Mouse (Mus musculus) intestine, postnatal 0 days (tissue): Measurements from ENCODE around the gene Gm5901. TPM values are rescaled to one million over a fixed set of nuclear protein-coding genes. Genes with fewer than 3 reads are reported as not detected.

Experiments
- ATAC-seq: fragments of 200-750 bp; cut with Nextera tagmentation; 2 replicates; pipeline ENCODE4 v1.8.0; 2017; ENCODE audit warnings: mild to moderate bottlenecking, moderate TSS enrichment, moderate library complexity
- H3K27ac ChIP-seq: fragments of 300-500 bp; sonication (generic); 2 replicates; pipeline ENCODE4 v1.5.1; 2014; ENCODE audit warnings: mild to moderate bottlenecking, low read depth, low read length, moderate library complexity
- H3K27me3 ChIP-seq: fragments of 300-500 bp; sonication (generic); replicated peaks from 2 replicates; pipeline ENCODE4 v1.6.1; 2014; ENCODE audit warnings: low read length, mixed read lengths; ENCODE audit not compliant: control insufficient read depth, insufficient read depth
- H3K36me3 ChIP-seq: fragments of 300-500 bp; sonication (generic); 2 replicates; pipeline ENCODE4 v1.6.1; 2014; ENCODE audit warnings: mild to moderate bottlenecking, moderate library complexity; ENCODE audit not compliant: control insufficient read depth, insufficient read depth
- H3K4me1 ChIP-seq: fragments of 300-500 bp; sonication (generic); replicated peaks from 2 replicates; pipeline ENCODE4 v1.6.1; 2014; ENCODE audit warnings: antibody characterized with exemption, low read length, mixed read lengths; ENCODE audit not compliant: control insufficient read depth, insufficient read depth
- H3K4me2 ChIP-seq: fragments of 300-500 bp; sonication (generic); replicated peaks from 2 replicates; pipeline ENCODE4 v1.6.1; 2014; ENCODE audit warnings: low read depth, mild to moderate bottlenecking, moderate library complexity
- H3K4me3 ChIP-seq: fragments of 300-500 bp; sonication (generic); 2 replicates; pipeline ENCODE4 v1.5.1; 2014; ENCODE audit warnings: low read depth, low read length
- H3K9ac ChIP-seq: fragments of 300-500 bp; sonication (generic); 2 replicates; pipeline ENCODE4 v1.6.1; 2014; ENCODE audit warnings: mild to moderate bottlenecking, low read depth, low read length
- H3K9me3 ChIP-seq: fragments of 300-500 bp; sonication (generic); 2 replicates; pipeline ENCODE4 v1.6.1; 2016; ENCODE audit warnings: mixed run types; ENCODE audit not compliant: control insufficient read depth
- CTCF ChIP-seq: sonication (generic); IDR thresholded peaks from 2 replicates; pipeline ENCODE4 v1.5.1; 2016; ENCODE audit warnings: low read depth, mild to moderate bottlenecking, control low read depth, antibody characterized with exemption, moderate library complexity
- WGBS: fragments of 180-500 bp; shearing (Covaris S2); extraction: QIAGEN DNeasy Blood & Tissue Kit; methylation state at CpG from one replicate; pipeline ENCODE4 v1.1.7; 2014; 5-methylcytosine and 5-hydroxymethylcytosine counted together
- polyA plus RNA-seq: library from polyadenylated mRNA; unstranded; fragments of >200 nt; fragmentation: Nextera tagmentation; extraction: Ambion mirVana; gene quantifications from 2 replicates; pipeline ENCODE4 v1.2.1, GENCODE M21; 2015

Gm5901 gene
- polyA plus RNA-seq, 1 experiment from 2014 or later: not detected

DNA sequence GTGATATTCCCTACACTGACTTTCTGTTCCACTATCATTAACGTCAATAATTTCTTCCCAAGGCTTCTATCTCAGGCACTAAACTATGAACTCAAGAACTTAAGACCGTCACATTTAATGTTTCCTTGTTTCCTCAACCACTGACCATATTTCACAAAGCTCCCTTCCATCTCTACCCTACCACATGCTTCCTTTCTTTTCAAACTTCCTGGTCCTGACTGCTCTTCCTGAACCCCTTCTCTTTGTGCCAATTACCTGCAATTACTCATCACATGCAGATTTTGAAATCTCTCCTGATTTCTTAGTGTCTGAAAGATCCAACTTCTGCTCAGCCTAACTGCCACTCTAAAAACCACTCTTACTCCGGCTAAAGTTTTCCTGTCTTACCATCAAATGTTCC lies 5.5 kb downstream of the Gm5901 start:
- H3K4me3 ChIP-seq: no peak overlapping the region
- no peaks in the 10 kb centered on the region for H3K4me1 ChIP-seq
- no peak for ATAC-seq
- H3K36me3 ChIP-seq: peaks cover 71% of the 10 kb centered on the region
- H3K9me3 ChIP-seq: no peaks in the 10 kb centered on the region
- H3K27me3 ChIP-seq: no peaks in the 10 kb centered on the region
- no peak for TF ChIP-seq CTCF
- H3K4me2 ChIP-seq: no peak overlapping the region
- no peak overlapping the region for H3K27ac ChIP-seq
- no peak overlapping the region for H3K9ac ChIP-seq
- 73% methylated on average over 3 of the region's 3 CpGs for WGBS

DNA sequence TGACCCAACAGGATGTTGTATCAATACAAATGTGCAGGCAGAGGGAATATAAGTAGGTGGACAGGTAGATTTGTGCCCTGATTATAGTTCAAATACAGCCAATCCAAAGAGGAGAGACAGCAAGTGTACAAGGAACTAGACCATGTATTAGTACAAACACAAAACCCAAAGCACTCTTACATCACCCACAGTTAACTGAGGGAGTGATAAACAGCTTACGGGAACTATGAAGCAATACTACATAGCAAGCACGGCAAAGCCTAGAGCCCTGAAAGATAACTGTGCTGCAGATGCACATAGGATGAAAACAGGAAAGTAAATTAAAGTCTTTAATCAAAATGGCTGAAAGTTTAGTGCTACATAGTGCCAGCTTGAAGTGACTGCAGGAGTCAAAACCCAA lies 12.9 kb downstream of the Gm5901 start:
- H3K9me3 ChIP-seq: no peaks in the 10 kb centered on the region
- no peaks in the 10 kb centered on the region for H3K4me1 ChIP-seq
- peaks cover 69% of the 10 kb centered on the region for H3K36me3 ChIP-seq
- H3K9ac ChIP-seq: no peak overlapping the region
- no peak for TF ChIP-seq CTCF
- H3K4me2 ChIP-seq: no peak overlapping the region
- no peaks in the 10 kb centered on the region for H3K27me3 ChIP-seq
- WGBS: 62% methylated on average over 2 of the region's 2 CpGs
- H3K27ac ChIP-seq: no peak overlapping the region
- no peak overlapping the region for H3K4me3 ChIP-seq
- ATAC-seq: no peak

DNA sequence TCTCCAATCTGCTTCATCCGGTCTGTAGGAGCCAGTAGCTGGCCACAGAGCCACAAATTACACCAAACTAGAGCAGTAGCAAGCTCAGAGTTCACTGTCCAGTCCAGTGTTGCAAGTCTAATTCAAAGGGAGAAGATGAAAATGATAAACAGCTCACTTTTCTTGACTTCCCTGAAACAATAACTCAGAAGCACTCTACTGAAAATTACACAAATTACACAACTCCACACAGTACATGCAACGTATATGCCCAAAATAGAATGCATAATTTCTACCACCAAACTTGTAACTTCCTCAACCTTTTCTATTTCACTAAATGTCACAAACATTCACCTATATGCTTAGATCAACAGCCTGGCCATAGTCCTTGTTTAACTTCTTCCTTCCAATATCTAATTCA lies 15.4 kb downstream of the Gm5901 start:
- Histone ChIP-seq H3K27me3 (no peaks in the 10 kb centered on the region), H3K9ac (no peak overlapping the region), H3K36me3 (peaks cover 44% of the 10 kb centered on the region), H3K27ac (no peak overlapping the region), H3K4me3 (no peak overlapping the region), H3K4me1 (no peaks in the 10 kb centered on the region), H3K9me3 (no peaks in the 10 kb centered on the region), H3K4me2 (no peak overlapping the region)
- no peak for TF ChIP-seq CTCF
- ATAC-seq: no peak
- 81% methylated on average over 2 of the region's 2 CpGs for WGBS

DNA sequence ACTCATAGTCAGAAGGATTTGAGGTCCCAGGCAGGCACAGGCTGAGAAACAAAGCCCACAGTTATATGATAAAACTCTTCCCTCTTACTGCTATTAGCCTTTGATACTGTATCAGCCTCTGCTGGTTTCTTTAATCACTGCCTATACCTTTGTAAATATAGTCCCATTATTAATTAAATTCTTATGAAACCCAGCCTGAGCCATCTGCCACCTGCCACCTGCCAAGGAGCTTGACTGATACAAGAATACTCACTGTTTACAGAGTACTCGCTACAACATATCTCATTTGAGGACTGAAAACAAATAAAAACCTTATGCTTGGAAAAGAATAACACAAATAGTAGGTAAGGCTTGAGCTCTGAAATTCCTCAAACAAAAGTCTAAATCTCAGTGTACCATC lies 19.8 kb downstream of the Gm5901 start:
- H3K4me3 ChIP-seq: no peak overlapping the region
- H3K9me3 ChIP-seq: no peaks in the 10 kb centered on the region
- no peak for ATAC-seq
- 45% methylated on average over 1 of the region's 1 CpGs for WGBS
- H3K4me2 ChIP-seq: peak overlapping the region; percentile 37
- no peaks in the 10 kb centered on the region for H3K27me3 ChIP-seq
- no peak overlapping the region for H3K9ac ChIP-seq
- peaks cover 5% of the 10 kb centered on the region for H3K36me3 ChIP-seq
- no peaks in the 10 kb centered on the region; the same call in 1 of the 2 replicates for H3K4me1 ChIP-seq
- TF ChIP-seq CTCF: no peak
- peak overlapping the region; percentile 22 for H3K27ac ChIP-seq

DNA sequence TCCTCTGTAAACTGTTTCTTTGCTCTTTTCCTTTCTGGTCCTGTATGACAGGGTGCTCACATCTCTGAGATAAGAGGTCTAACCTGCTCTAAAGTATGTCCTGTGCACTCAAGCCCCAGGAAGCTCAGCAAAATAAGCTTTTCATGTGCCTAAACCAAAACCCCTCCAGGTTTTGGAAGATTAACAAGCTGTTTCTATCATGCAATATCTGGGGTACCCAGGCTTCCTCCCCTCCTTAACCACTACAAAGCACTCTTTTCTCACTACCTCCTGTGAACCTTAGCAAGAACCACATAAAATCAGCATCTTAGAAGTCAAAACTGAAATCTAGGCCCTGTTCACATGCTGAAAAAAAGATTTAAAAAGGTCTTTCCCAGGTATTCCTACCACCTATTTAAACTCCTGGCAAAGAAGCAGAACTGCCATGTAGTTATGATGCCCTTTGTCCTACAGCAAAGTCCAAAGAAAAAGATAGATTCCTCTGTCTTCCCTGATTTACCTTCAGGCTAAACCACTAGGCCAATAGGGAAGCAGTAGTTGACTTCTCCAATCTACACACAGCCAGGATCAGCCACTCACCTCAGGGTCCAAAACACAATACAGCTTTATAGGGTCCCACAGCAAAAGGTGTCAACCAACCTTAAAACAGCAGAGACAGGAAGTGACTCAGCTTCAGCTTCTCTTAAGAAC lies 20.4 kb downstream of the Gm5901 start:
- TF ChIP-seq CTCF: no peak
- Histone ChIP-seq H3K9me3 (no peaks in the 10 kb centered on the region), H3K4me2 (peak overlapping the region; percentile 37), H3K9ac (no peak overlapping the region), H3K4me3 (no peak overlapping the region), H3K36me3 (no peaks in the 10 kb centered on the region), H3K27me3 (no peaks in the 10 kb centered on the region), H3K27ac (peak overlapping the region; percentile 88), H3K4me1 (no peaks in the 10 kb centered on the region; the same call in 1 of the 2 replicates)
- peak; percentile 39 for ATAC-seq

DNA sequence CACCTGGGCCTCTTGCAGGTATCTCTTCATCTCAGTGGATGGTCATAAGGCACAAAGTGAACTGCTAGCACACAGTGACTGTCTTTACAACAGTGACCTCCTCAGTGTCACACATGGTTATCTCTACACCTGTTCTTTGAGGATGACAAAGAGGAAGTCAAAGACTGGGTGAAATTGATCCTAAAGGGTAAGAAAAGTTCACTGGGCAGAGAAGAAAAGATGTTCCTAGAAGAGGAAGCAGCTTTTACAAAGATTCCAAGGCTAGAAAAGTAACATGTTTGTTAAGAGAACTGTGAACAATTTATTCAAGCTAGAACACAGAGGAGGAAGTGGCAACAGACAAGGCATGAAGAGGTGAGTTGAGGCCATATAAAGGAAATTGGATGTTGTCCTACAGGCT lies 21.3 kb downstream of the Gm5901 start:
- no peak overlapping the region for H3K9ac ChIP-seq
- H3K27me3 ChIP-seq: no peaks in the 10 kb centered on the region
- no peak for TF ChIP-seq CTCF
- no peaks in the 10 kb centered on the region for H3K9me3 ChIP-seq
- H3K4me1 ChIP-seq: no peaks in the 10 kb centered on the region; the same call in 1 of the 2 replicates
- H3K27ac ChIP-seq: peak overlapping the region; percentile 88
- no peak overlapping the region for H3K4me3 ChIP-seq
- peak overlapping the region; percentile 37 for H3K4me2 ChIP-seq
- no peaks in the 10 kb centered on the region for H3K36me3 ChIP-seq
- ATAC-seq: peak; percentile 3; the same call in 1 of the 2 replicates
